Comparison of ENCODE assay signal across 9 mouse cellular contexts in genomic region chr4:70579654-70580053, GRCm38 (mm10). TPM values are rescaled to one million over a fixed set of nuclear protein-coding genes. Genes with fewer than 3 reads are reported as not detected.
DNase-seq lines count a peak whose midpoint lies in the region; ATAC-seq and TF ChIP-seq lines count a peak whose summit lies in the region.
"Had no signal": no experiment of that assay in that cellular context is flagged by ENCODE, and none has a peak within 500 bp of the region (broad histone marks: within the 10 kb centered on the region; RNA-seq: fewer than 3 reads in every experiment).

No protein-coding gene starts in this region.

- H3K4me2 ChIP-seq in midbrain, embryonic 11.5 days: no peak overlapping the region
- no peak overlapping the region for H3K4me2 ChIP-seq in midbrain, embryonic 13.5 days (replicated peaks)
- H3K4me2 ChIP-seq: embryonic facial prominence, embryonic 13.5 days; lung, embryonic 15.5 days had no signal

- H3K4me1 ChIP-seq in midbrain, embryonic 11.5 days (ENCODE audit: control insufficient read depth, insufficient read depth, low read length): no peaks in the 10 kb centered on the region
- H3K4me1 ChIP-seq in midbrain, embryonic 13.5 days (replicated peaks): no peaks in the 10 kb centered on the region
- H3K4me1 ChIP-seq in kidney, adult 2 months (ENCODE audit: control insufficient read depth, insufficient read depth, low read length): no peaks in the 10 kb centered on the region
- H3K4me1 ChIP-seq: lung, embryonic 15.5 days had no signal

- no peaks in the 10 kb centered on the region for H3K36me3 ChIP-seq in midbrain, embryonic 11.5 days (ENCODE audit: control insufficient read depth, insufficient read depth, low read length)
- H3K36me3 ChIP-seq in midbrain, embryonic 13.5 days: no peaks in the 10 kb centered on the region
- no peaks in the 10 kb centered on the region for H3K36me3 ChIP-seq in kidney, adult 2 months (ENCODE audit: control insufficient read depth, insufficient read depth, low read length)
- H3K36me3 ChIP-seq: embryonic facial prominence, embryonic 13.5 days; lung, embryonic 15.5 days had no signal

- TF ChIP-seq POLR2A in kidney, adult 2 months (IDR thresholded peaks at IDR 0.05; ENCODE audit: low read depth, low read length): no peak

- intact Hi-C loops in left cerebral cortex, postnatal 36 days (cut with DNase I): loop anchor here (1.0 kb wide), 1 partner anchor 128 kb away; no protein-coding TSS in a partner anchor

- peak; percentile 66 for TF ChIP-seq CTCF in kidney, adult 2 months (conservative IDR thresholded peaks at IDR 0.05; ENCODE audit: insufficient read depth, insufficient read length, low read depth, low read length)

- WGBS in midbrain, embryonic 11.5 days: 55% methylated on average over 3 of the region's 3 CpGs
- 54% methylated on average over 3 of the region's 3 CpGs for WGBS in midbrain, embryonic 13.5 days
- 35% methylated on average over 3 of the region's 3 CpGs for WGBS in kidney, adult 2 months

- H3K9me3 ChIP-seq in midbrain, embryonic 11.5 days (ENCODE audit: control insufficient read depth, low read length): no peaks in the 10 kb centered on the region
- no peaks in the 10 kb centered on the region for H3K9me3 ChIP-seq in midbrain, embryonic 13.5 days
- H3K9me3 ChIP-seq: embryonic facial prominence, embryonic 13.5 days; lung, embryonic 15.5 days had no signal

- H3K27ac ChIP-seq in midbrain, embryonic 11.5 days (ENCODE audit: low read depth, low read length): no peak overlapping the region
- no peak overlapping the region for H3K27ac ChIP-seq in midbrain, embryonic 13.5 days
- H3K27ac ChIP-seq in kidney, adult 2 months (ENCODE audit: insufficient read depth, low read depth, low read length): no peak overlapping the region
- H3K27ac ChIP-seq: embryonic facial prominence, embryonic 13.5 days; lung, embryonic 15.5 days had no signal

- no peak overlapping the region for H3K9ac ChIP-seq in midbrain, embryonic 11.5 days (ENCODE audit: low read length)
- H3K9ac ChIP-seq in midbrain, embryonic 13.5 days (replicated peaks): no peak overlapping the region
- H3K9ac ChIP-seq: embryonic facial prominence, embryonic 13.5 days; lung, embryonic 15.5 days had no signal

- ATAC-seq in midbrain, embryonic 11.5 days (ENCODE audit: low FRiP score): no peak
- ATAC-seq in midbrain, embryonic 13.5 days: no peak

- H3K4me3 ChIP-seq in midbrain, embryonic 11.5 days (ENCODE audit: low read depth, low read length): no peak overlapping the region
- H3K4me3 ChIP-seq in midbrain, embryonic 13.5 days (replicated peaks): no peak overlapping the region
- no peak overlapping the region for H3K4me3 ChIP-seq in kidney, adult 2 months (ENCODE audit: insufficient read depth, low read depth, low read length)
- H3K4me3 ChIP-seq: embryonic facial prominence, embryonic 13.5 days; lung, embryonic 15.5 days had no signal

- H3K27me3 ChIP-seq in midbrain, embryonic 11.5 days (ENCODE audit: control insufficient read depth, insufficient read depth, low read length): no peaks in the 10 kb centered on the region
- H3K27me3 ChIP-seq in midbrain, embryonic 13.5 days: no peaks in the 10 kb centered on the region
- H3K27me3 ChIP-seq in kidney, adult 2 months (replicated peaks; ENCODE audit: control insufficient read depth, insufficient read depth, low read length): no peaks in the 10 kb centered on the region
- H3K27me3 ChIP-seq: embryonic facial prominence, embryonic 13.5 days; lung, embryonic 15.5 days had no signal

- peak; percentile 87 for DNase-seq in midbrain, embryonic 11.5 days (ENCODE audit: low spot score, missing footprints)
- DNase-seq in adrenal gland, adult 2 months: peak; percentile 57
- DNase-seq in cerebellum, adult 9-11 months: peak; percentile 35
- DNase-seq in kidney, adult 2 months: peak; percentile 35
- peak; percentile 21 to 33 for DNase-seq in left cerebral cortex, postnatal 36 days (ENCODE audit: low spot score in 2 of 2)
- peak; percentile 1 for DNase-seq in skeletal muscle tissue, adult 2 months (ENCODE audit: low read depth, low spot score)

RNA-seq across cellular contexts. Expression of gene Megf9, which starts 44.9 kb away (rescaled TPM):
- polyA plus RNA-seq in midbrain, embryonic 11.5 days (2014; fragmentation: Nextera tagmentation; extraction: Ambion mirVana): 28.6 and 29.4 TPM in 2 replicates
- 28.0 and 31.0 TPM in 2 replicates for polyA plus RNA-seq in midbrain, embryonic 13.5 days (2015; fragmentation: Nextera tagmentation; extraction: Ambion mirVana)
- 10 to 100 TPM; 29.3 to 35.6 TPM for total RNA-seq in adrenal gland, adult 2 months (2021)
- polyA plus RNA-seq in adrenal gland, adult 2 months (2012; rRNA removed): 51.5 and 54.6 TPM in 2 replicates
- polyA plus RNA-seq in kidney, adult 2 months (2012; rRNA removed): 8.9 and 9.8 TPM in 2 replicates
- 100 to 1,000 TPM; 106 to 122 TPM for total RNA-seq in left cerebral cortex, postnatal 36 days (2021)

Comparison
In these comparisons a context has a peak if more than half of its experiments do, and no peak if none do; other contexts are left out.
1. DNase-seq: peak in every context shown above with its lines; median percentile 87 in midbrain, embryonic 11.5 days; 57 in adrenal gland, adult 2 months; 35 in cerebellum, adult 9-11 months; 35 in kidney, adult 2 months; 27 in left cerebral cortex, postnatal 36 days; 1 in skeletal muscle tissue, adult 2 months.